Mouse (Mus musculus): ENCODE data around the gene Iffo2.

- TF ChIP-seq CTCF (IDR thresholded peaks at IDR 0.05; ENCODE audit: extremely low read depth, insufficient read length, insufficient replicate concordance, low read depth, low read length): no peak
- no peak for TF ChIP-seq POLR2A (IDR thresholded peaks at IDR 0.05; ENCODE audit: low read depth, low read length)
Measured at GRCm38 (mm10) chr4:139640333-139640732, 110.0 kb downstream of the Iffo2 start.

All from small intestine, adult 2 months (tissue).